Mouse (Mus musculus) kidney, adult 9 months (tissue): ENCODE data around the gene 1700019A02Rik.

Experiments
- DNase-seq: peaks from one replicate; pipeline ENCODE4 v3.0.0; 2022

1700019A02Rik gene

GRCm38 (mm10) chr1:53187536-53187935 is at the start of gene 1700019A02Rik:
TSS of gene 1700019A02Rik (minus strand) at chr1:53187636.
- no peak for DNase-seq

GRCm38 (mm10) chr1:53226063-53226462 is 38.6 kb upstream of the 1700019A02Rik start:
- no peak for DNase-seq

- DNase-seq = no peak
Measured at GRCm38 (mm10) chr1:53225616-53226015, 38.2 kb upstream of the 1700019A02Rik start.

- no peak for DNase-seq
Measured at GRCm38 (mm10) chr1:53224775-53225174, 37.3 kb upstream of the 1700019A02Rik start.

- no peak for DNase-seq
Measured at GRCm38 (mm10) chr1:53210136-53210535, 22.7 kb upstream of the 1700019A02Rik start.

- no peak for DNase-seq
Measured at GRCm38 (mm10) chr1:53203902-53204301, 16.5 kb upstream of the 1700019A02Rik start.

GRCm38 (mm10) chr1:53201630-53202199 is 14.3 kb upstream of the 1700019A02Rik start:
- no peak for DNase-seq

- no peak for DNase-seq
Measured at GRCm38 (mm10) chr1:53194536-53194935, 7.1 kb upstream of the 1700019A02Rik start.

- DNase-seq = no peak
Measured at GRCm38 (mm10) chr1:53191234-53191633, 3.8 kb upstream of the 1700019A02Rik start.

- no peak for DNase-seq
Measured at GRCm38 (mm10) chr1:53189620-53190019, 2.2 kb upstream of the 1700019A02Rik start.

- no peak for DNase-seq
Measured at GRCm38 (mm10) chr1:53186301-53186700, 1.1 kb downstream of the 1700019A02Rik start.

GRCm38 (mm10) chr1:53157715-53158114 is 29.7 kb downstream of the 1700019A02Rik start:
- no peak for DNase-seq

- DNase-seq = no peak
Measured at GRCm38 (mm10) chr1:53123066-53123465, 64.4 kb downstream of the 1700019A02Rik start.

GRCm38 (mm10) chr1:53110561-53110960 is 76.9 kb downstream of the 1700019A02Rik start:
- DNase-seq = no peak
